Mouse (Mus musculus) megakaryocyte progenitor cell, adult 5-6 weeks (primary cell): ENCODE results near the gene Rrp8. TPM values are rescaled to one million over a fixed set of nuclear protein-coding genes. Genes with fewer than 3 reads are reported as not detected.
"Not testable (repeated sequence)": the region's sequence is repeated elsewhere in the genome, so short reads cannot be mapped to it uniquely, and the experiment has no call there.

ENCODE experiments used
- ATAC-seq: replicated peaks from 2 replicates; pipeline ENCODE4 v1.8.0; 2016; ENCODE audit warnings: mild to moderate bottlenecking, moderate TSS enrichment, inconsistent platforms; ENCODE audit not compliant: poor library complexity
- total RNA-seq, 2 experiments: library from RNA; stranded (forward) in 1 of 2; stranded (reverse) in 1 of 2; fragments of 157-497, 149-512 nt in 1 of 2; fragments of 200-1000 nt in 1 of 2; gene quantifications; 2 replicates each; pipeline versions ENCODE4 v1.2.3 to v1.2.4; 2015 to 2017

Rrp8 gene
- total RNA-seq, 2 experiments from 2014 or later = 26.4 to 39.8 TPM

DNA sequence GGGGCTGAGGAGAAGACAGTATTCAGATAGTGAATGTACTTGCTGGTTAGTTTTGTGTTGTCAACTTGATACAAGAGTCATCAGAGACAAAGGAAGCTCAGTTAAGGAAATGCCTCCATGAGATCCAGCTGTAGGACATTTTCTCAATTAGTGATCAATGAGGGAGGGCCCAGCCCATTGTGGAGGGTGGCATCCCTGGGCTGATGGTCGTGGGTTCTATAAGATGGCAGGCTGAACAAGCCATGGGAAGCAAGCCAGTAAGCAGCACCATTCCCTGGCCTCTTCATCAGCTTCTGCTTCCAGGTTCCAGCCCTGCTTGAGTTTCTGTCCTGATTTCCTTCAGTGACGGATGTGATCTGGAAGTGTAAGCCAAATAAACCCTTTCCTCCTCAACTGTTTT is 10.6 kb upstream of the Rrp8 start:
- no peak for ATAC-seq

DNA sequence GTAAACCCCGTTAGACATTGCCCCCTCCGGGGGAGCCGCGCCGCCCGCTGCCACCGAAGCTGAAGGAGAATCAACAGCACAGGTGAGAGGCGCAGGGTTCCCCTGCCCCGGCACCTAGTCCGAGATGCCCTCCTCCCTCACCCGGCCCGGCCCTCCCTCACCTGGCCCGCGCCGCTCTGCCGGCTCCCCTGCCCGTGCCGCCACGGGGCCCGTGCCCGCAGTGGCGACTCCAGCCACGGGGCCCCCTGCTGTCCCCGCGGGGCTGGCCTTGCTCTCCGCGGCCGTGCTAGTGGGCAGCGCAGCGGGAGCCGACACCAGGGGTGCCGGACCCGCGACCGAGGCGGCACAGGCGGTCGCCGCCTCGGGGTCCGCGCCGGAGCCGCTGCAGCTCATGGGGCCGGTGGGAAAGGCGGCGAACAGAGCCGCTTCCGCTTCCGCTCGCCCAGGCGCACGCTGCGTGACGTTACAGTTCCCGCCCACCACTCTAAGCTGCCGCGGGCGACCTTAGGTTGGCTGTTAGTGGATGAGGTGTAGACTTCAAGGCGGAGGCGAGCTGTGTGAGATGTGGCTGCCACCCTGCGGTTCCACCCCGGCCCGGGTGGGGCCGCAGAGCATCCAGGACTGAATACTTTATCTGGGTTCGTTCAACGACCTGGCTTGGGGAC is 6.9 kb upstream of the Rrp8 start, which contains the start of gene Taf10:
Taf10 (minus strand) TSS at position 436 of the 665 bp plus-strand sequence.
- peak; percentile 95 for ATAC-seq

DNA sequence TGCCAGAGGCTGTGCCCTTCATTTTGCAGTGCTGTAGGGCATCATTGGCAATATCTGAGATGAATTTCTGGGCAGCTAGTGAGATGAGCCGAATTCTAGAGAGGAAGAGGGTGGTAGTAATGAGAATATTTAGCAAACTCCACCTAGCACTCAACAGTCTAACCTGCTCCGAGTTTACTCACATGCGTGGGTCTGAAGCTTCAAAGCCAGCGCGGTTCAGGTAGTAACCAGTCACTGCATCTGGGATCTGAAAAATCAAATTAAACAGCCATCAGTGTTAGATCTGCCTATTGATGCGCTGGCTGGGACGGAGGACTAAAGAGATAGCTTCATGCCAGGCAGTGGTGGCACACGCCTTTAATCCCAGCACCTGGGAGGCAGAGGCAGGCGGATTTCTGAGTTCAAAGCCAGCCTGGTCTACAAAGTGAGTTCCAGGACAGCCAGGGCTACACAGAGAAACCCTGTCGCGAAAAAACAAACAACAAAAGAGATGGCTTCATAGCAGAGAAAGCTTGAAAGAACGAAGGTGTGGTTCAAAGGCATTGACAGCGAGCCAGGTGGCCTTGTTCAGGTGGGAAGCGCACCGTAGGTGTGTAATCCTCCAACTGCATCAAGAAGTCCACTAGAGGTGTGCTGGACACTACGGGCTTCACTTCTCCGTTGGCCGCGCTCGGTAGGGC is 6.2 kb upstream of the Rrp8 start:
- not testable (repeated sequence) for ATAC-seq

DNA sequence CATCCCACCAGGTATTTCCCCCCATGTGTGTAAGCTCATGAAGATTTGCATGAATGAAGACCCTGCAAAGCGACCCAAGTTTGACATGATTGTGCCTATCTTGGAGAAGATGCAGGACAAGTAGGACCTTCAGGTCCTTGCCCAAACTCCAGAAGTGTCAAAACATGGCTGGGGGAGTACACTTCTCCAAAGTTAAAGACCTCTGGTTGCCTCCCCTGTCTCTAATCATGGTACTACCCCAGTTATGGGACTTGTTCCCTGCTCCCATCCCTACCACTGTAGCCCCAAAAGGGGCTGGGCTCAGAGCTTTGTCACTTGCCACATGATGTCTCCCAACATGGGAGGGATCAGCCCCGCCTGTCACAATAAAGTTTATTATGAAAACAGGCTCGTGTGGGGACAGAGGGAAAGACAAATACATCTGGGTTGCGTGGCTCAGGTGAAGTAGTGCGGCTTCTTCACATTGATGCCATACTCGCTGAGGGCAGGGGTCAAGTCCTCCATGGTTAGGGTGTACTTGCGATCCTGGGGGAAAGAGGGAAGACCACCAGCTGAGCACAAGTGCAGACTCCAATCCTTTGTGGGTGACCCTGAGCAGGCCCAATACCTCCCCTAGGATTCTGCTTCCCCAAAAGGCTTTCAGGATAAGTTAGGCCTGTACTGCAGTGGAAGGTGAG is 5.5 kb upstream of the Rrp8 start:
- ATAC-seq = not testable (repeated sequence)

DNA sequence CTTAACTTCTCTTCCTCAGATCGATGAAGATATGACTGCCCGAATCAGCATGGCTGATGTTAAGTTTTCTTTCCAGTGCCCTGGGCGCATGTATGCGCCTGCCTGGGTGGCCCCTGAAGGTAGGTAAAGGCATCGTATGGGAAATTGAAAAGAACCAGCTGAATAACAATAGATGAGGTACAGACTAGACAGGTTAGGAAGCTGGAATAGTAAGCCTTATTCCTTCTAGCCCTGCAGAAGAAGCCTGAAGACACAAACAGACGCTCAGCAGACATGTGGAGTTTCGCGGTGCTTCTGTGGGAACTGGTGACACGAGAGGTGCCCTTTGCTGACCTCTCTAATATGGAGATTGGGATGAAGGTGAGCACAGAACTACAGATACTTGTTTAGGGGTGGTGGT is 4.8 kb upstream of the Rrp8 start:
- ATAC-seq = no peak

DNA sequence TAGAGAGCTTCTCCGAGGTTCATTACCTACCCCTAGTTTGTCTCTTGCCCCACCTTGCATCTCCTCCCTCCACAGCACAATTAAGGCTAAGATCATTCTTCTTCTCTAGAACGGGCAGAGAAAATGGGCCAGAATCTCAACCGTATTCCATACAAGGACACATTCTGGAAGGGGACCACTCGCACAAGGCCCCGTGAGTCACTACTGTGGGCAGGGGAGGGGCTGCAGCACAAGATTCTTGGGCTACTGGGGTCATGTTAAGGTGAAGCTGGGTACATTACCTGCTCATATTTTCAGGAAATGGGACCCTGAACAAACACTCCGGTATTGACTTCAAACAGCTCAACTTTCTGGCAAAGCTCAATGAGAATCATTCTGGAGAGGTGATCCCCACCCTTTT is 3.7 kb upstream of the Rrp8 start:
- ATAC-seq = no peak

DNA sequence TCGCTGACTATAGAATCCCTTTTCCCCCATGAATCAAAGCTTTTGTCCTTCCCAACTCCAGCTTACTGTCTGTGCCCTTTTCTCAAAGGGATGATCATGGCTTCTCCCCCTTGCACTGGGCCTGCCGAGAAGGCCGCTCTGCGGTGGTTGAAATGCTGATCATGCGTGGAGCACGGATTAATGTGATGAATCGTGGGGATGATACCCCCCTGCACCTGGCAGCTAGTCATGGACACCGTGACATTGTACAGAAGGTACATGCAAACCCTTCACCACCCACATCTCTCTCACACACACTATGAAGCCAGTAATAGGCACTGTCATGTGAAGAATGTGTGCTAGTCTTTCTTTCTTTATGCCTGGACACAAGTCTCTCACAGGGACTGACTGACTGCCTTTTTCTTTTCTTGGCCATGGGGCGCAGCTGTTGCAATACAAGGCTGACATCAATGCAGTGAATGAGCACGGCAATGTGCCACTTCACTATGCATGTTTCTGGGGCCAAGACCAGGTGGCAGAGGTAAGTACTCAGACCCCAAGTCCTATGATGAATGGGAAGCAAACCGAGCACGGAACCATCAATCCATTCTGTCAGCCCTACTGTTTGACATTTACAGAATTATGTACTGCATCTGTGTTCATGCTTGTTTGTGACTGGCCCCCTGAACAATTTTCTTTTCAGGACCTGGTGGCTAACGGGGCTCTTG is 3.1 kb upstream of the Rrp8 start:
- no peak for ATAC-seq

DNA sequence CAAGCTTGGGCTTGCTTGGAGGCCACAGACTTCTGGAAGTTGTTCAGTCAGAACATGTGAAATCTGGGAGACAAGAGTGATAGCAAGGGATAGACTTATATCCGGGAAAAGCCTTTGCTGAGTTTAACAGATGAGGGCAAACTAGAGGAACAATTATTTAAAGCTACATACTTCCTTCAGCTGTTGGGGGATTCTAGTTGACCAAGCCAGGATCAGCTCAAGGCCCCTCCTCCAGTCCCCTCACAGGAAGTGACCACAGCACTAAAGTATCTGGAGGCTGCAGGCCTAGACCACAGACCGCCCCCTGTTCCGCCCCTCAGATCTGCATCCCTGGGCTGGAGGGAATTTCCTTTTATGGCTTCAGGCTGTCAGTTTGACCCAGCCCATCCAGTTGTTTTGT is 1.8 kb upstream of the Rrp8 start:
- ATAC-seq = peak; percentile 59

DNA sequence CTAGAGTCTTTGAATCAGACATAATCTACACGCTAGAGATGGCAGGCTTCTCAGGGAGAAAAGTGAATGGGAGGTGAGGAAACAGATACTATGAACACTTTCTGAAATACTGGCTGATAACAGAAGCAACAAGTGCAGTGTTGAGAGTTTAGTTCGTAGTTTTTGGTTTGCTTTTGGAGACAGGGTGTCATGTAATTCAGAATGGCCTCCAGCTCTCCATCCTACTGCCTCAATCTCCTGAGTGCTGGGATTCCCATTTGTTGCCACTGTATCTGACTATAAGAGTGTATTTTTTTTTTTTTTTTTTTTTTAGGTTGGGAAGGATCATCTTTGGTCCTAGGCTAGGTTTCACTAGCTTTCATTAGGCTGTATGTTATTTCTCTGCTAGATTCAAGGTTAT is 1.1 kb upstream of the Rrp8 start:
- ATAC-seq = no peak

DNA sequence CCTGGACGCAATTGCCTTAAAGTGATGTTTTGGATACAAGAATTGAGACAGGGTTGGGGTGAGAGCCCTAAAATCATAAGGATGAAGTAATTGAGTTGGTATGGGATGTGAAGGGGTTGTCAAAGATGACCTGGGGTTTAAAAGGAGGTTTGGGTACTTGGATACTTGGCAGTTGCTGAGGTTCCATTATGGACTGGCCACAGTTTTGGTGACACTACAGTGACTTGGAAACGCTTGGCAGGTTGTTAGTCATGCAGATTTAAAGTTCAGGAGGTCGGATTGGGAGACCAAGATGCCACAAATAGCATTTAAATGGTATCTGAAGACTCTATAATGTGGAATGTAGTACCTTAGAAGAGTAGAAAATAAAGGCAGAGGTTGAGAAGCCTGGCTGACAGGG is 463 bp upstream of the Rrp8 start:
- ATAC-seq = no peak

DNA sequence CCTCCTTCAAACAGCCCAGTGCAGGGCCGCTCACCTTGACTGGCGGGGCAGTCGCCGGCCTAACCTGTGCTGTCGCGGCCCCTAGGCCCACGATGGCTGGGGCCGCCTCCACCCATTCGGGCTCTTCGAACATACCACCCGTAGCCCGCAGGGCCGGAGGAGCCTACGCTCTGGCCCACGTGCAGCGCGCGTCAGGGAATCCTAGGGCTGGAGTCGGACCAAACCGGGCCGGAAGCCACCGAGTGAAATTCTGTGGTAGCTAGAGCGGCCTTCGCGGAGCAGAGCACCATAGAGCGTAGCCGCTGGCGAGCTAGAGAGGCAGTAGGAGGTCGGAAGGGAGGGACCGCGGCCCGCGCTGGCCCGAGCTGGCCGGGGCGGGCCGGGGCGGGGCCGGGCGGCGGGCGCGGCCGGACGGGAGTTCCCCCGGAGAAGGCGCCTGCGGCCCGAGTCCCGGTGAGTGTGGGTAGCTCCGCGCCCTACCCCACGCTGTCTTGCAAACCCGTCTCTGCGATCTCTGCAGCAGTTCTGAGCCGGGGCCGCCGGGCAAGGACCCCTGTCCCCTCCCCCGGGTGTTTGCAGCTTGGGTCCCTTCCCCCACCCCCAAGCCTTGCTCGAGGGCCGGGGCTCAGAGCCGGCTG is 802 bp downstream of the Rrp8 start, which contains the start of gene Ilk:
Ilk (plus strand) TSS at position 329 of the 638 bp plus-strand sequence.
- ATAC-seq = peak; percentile 80

DNA sequence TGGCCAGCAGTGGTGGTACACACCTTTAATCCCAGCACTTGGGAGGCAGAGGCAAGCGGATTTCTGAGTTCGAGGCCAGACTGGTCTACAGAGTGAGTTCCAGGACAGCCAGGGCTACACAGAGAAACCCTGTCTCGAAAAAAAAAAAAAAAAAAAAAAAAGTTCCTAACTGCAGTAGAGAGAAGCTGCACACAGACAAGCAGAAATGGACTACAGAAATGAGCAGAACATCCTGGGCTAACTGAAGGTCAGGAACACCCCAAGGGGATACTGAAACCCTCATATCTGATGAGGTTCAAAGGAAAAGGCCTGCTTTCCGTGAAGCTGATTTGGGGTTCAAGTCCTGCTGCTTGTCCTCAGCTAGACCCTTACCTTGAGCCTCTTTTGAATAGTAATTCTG is 1.7 kb downstream of the Rrp8 start:
- not testable (repeated sequence) for ATAC-seq

DNA sequence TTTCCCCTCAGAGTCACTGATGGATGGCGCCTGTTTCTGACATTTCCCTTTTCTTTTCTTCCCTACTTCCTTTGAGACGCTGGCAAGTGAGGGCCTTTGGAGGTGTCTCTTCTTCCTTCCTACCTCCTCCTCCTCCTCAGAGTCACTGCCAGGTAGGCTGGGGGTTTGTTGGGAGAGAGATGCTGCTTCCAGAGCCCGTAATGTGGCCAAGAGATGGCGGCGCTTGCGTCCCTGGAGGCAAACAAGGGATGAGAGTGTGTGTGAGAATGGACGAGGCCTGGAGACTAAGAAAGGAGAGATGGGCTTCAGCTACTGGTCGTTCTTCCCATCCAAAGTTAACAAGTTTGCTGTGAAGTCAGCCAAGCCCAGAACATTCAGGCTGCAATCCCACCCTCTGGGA is 2.4 kb downstream of the Rrp8 start:
- no peak for ATAC-seq

DNA sequence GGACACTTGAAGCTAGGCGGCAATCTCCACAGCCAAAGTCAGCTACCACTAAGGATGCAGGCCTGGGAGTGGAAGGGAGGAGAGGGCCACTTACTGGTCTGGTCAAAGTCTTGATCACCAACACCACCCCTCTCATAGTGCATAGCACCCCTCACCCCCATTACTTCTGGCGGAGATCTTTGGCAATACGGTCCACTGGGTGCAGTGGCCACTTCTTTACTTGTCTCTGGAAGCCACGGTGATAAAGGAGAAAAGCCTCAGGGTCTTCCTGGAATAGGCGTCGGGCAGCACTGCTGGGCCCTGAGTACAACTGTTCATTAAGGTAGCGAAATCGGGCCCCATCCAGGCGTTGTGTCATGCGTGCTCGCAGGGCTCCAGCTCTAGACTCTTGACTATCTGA is 3.3 kb downstream of the Rrp8 start:
- no peak for ATAC-seq

DNA sequence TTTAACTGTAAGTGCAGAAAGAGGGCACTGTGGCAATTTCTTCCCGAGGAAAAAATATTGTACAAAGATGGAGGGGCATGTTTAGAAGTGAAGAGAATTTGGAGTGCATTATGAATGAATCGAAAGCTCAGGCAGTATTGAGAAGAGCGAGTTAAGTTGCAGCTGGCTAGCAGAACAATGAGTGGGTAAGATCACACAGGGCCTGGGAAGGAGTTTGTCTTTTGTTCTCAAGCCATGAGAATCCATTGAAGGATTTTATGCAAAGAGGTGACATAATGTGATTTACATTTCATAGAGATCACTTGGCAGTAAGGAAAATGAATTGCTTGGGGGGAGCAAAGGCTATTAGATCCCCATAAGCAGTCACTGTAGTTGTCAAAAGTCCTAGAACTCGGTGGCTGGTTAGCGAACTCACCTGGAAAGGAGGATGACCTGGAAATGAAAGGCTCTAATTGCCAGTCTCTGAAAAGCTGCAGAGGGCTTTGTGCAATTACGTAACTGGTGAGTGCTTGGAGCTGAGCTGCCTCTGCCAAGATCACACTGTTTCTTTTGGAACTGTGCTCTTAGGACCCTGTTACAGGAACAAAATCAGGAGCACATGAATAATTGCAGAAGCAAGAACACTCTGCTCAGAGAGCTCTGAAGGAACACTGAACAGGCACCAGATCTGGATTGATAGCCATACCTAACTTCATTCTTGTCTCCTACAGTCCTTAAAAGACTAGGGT is 8.3 kb downstream of the Rrp8 start:
- no peak for ATAC-seq

DNA sequence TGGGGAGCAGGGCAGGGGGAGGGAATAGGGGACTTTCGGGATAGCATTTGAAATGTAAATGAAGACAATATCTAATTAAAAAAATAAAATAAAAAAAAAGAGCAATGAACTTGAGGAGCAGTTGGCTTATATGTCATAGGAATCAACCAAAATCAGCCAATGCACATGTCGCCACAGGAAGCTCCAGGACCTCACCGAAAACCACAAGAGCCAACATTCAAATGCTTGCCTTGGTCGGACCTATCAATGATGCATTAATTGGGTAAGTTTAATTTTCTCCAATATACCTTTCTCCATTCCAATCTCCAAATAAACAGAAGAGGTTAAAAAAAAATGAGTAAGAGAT is 10.2 kb downstream of the Rrp8 start:
- no peak for ATAC-seq

DNA sequence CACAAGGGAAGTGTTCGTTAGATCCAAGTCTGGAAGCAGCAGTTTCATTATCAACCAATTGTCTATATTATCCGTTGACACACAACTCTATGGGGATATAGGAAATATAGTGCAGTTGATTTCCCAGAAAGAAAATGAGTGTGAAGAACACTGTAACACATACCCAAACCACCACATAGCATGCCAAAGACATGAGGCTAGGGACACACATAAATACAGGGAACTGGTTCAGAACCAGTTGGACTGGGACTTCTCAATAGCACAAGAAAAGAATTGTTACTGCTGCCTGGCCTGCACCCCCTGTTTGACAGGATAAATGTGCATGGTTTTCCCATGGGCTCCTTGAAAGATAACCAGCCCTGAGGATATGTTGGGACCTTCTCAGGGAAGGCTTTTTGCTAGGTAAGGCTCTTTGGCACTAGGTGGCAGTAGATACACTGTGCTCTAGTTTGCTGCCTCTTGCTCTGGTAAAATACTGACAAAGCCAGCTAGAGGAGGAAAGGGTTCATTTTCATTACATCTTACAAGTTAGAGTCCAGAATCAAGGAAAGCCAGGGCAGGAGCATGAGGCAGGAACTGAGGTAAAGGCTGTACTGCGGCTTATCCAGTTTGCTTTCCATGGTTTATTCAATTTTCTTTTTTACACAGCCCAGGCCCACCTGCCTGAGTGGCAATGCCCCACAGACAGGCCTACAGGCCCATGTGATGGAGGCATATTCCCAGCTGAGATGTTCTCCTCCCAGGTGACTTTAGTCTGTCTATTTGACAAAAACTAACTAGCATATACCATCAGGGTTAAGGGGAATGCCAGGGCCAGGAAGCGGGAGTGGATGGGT is 10.8 kb downstream of the Rrp8 start:
- peak; percentile 96 for ATAC-seq

DNA sequence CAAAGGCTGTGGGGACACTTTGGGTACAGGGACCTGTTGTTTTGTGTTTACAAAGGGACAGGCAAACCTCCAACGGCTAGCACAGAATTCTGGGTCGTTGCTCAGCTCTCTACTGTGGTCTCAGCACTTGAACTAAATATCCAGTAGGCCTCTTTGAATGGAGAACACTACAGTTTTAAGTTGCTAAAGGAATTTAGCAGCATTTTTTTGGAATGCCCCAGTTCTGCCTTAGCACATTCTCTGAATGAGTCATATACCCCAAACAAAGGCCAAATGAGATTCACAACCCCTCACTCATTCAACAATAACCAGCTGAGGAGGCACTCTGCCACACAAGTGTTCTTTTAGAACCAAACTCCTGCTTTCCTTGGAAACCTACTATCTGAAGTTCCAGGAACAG is 15.3 kb downstream of the Rrp8 start:
- no peak for ATAC-seq

DNA sequence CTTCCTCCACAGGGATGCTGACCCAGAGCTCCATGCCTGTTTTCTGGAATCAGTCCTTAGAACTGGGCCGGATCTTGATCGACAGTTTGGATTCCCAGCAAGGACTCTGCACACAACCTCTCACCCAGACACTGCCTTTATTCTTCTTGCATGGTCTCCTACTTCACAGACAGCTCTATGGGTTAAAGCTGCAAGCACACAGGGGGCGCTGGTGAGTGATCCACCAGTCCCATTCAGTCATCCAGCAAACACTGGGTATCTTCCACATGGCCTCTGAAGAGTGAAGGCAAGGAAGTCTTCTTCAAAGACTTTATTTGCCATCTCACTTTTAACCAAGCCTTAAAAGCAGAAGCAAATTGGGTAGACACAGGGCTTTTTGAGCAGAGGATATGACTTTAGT is 21.8 kb downstream of the Rrp8 start:
- ATAC-seq = peak; percentile 61; the same call in 1 of the 2 replicates
